Mouse (Mus musculus) kidney, adult 18-20 months (tissue): ENCODE measurements around the gene Rin1.
A peak's percentile ranks its signal among the peaks of the same experiment; 100 is the strongest.
"Not testable (repeated sequence)": the region's sequence is repeated elsewhere in the genome, so short reads cannot be mapped to it uniquely, and the experiment has no call there.

Experiments
- DNase-seq: peaks from one replicate; pipeline ENCODE4 v3.0.0; 2021

The Rin1 gene

GRCm38 (mm10) chr19:5050047-5050905 is at the start of gene Rin1:
Gene Rin1 (plus strand): TSS chr19:5050481.
- DNase-seq: peak; percentile 62

- DNase-seq: peak; percentile 72
Observed at GRCm38 (mm10) chr19:5001666-5002406, 48.4 kb upstream of the Rin1 start.

- DNase-seq: not testable (repeated sequence)
Observed at GRCm38 (mm10) chr19:5003644-5004043, 46.6 kb upstream of the Rin1 start.

GRCm38 (mm10) chr19:5004925-5005324 is 45.4 kb upstream of the Rin1 start:
- DNase-seq: no peak

GRCm38 (mm10) chr19:5013138-5013537 is 37.1 kb upstream of the Rin1 start:
- no peak for DNase-seq

GRCm38 (mm10) chr19:5014961-5015398 is 35.3 kb upstream of the Rin1 start:
- DNase-seq: peak; percentile 57

GRCm38 (mm10) chr19:5016221-5016742 is 34.0 kb upstream of the Rin1 start:
- DNase-seq: peak; percentile 75

- DNase-seq: peak; percentile 71
Observed at GRCm38 (mm10) chr19:5016782-5017181, 33.5 kb upstream of the Rin1 start.

- DNase-seq: no peak
Observed at GRCm38 (mm10) chr19:5017611-5018010, 32.7 kb upstream of the Rin1 start.

GRCm38 (mm10) chr19:5018191-5018590 is 32.1 kb upstream of the Rin1 start:
- no peak for DNase-seq

GRCm38 (mm10) chr19:5021416-5021815 is 28.9 kb upstream of the Rin1 start:
- no peak for DNase-seq

GRCm38 (mm10) chr19:5023621-5024479 is 26.4 kb upstream of the Rin1 start, which contains the start of gene Slc29a2:
Gene Slc29a2 (plus strand): TSS chr19:5023860.
- peak; percentile 95 for DNase-seq

GRCm38 (mm10) chr19:5026111-5026510 is 24.2 kb upstream of the Rin1 start:
- no peak for DNase-seq

GRCm38 (mm10) chr19:5032686-5033085 is 17.6 kb upstream of the Rin1 start:
- no peak for DNase-seq

GRCm38 (mm10) chr19:5036577-5036976 is 13.7 kb upstream of the Rin1 start:
- no peak for DNase-seq

- peak; percentile 83 for DNase-seq
Observed at GRCm38 (mm10) chr19:5037678-5038571, 12.4 kb upstream of the Rin1 start.

- peak; percentile 89 for DNase-seq
Observed at GRCm38 (mm10) chr19:5038709-5039156, 11.5 kb upstream of the Rin1 start, which contains the start of the genes B4gat1 and AC124502.3. Gene B4gat1 (plus strand): TSS chr19:5038826. Gene AC124502.3 (plus strand): TSS chr19:5038891.

- peak; percentile 39 for DNase-seq
Observed at GRCm38 (mm10) chr19:5039301-5040114, 10.8 kb upstream of the Rin1 start.

- DNase-seq: peak; percentile 94
Observed at GRCm38 (mm10) chr19:5040862-5041523, 9.3 kb upstream of the Rin1 start, which contains the start of gene Brms1. Gene Brms1 (plus strand): TSS chr19:5041354.

GRCm38 (mm10) chr19:5041588-5041987 is 8.7 kb upstream of the Rin1 start:
- no peak for DNase-seq
